Mouse (Mus musculus): ENCODE measurements around the gene Nadk.

GRCm38 (mm10) chr4:155618321-155618720 is 56.1 kb downstream of the Nadk start:
- TF ChIP-seq POLR2A (IDR thresholded peaks at IDR 0.05; ENCODE audit: insufficient read depth, low read length): no peak
- no peak for TF ChIP-seq CTCF (IDR thresholded peaks at IDR 0.05; ENCODE audit: low read depth, low read length)
- no peak for TF ChIP-seq EP300 (IDR thresholded peaks at IDR 0.05; ENCODE audit: insufficient read depth, low read depth, low read length)
